Mouse (Mus musculus) liver, embryonic 13.5 days (tissue): ENCODE data around the gene Obscn. TPM values are rescaled to one million over a fixed set of nuclear protein-coding genes. Genes with fewer than 3 reads are reported as not detected.
A peak's percentile ranks its signal among the peaks of the same experiment; 100 is the strongest.

Experiments used
- ATAC-seq: fragments of 200-750 bp; cut with Nextera tagmentation; 2 replicates; pipeline ENCODE4 v1.8.0; 2017; ENCODE audit warnings: low read depth, mild to moderate bottlenecking, moderate number of reproducible peaks, moderate library complexity
- DNase-seq: peaks from one replicate; pipeline ENCODE4 v3.0.0; 2022
- H3K27ac ChIP-seq: fragments of 300-500 bp; sonication (generic); 2 replicates; pipeline ENCODE4 v1.5.1; 2015; ENCODE audit warnings: moderate library complexity, mild to moderate bottlenecking, inconsistent platforms
- H3K27me3 ChIP-seq: fragments of 300-500 bp; sonication (generic); 2 replicates; pipeline ENCODE4 v1.6.1; 2015; ENCODE audit warnings: mild to moderate bottlenecking, inconsistent platforms
- H3K36me3 ChIP-seq: fragments of 300-500 bp; sonication (generic); 2 replicates; pipeline ENCODE4 v1.6.1; 2015; ENCODE audit warnings: mild to moderate bottlenecking, inconsistent platforms
- H3K4me1 ChIP-seq: fragments of 300-500 bp; sonication (generic); replicated peaks from 2 replicates; pipeline ENCODE4 v1.6.1; 2015; ENCODE audit warnings: inconsistent platforms
- H3K4me2 ChIP-seq: fragments of 300-500 bp; sonication (generic); 2 replicates; pipeline ENCODE4 v1.6.1; 2015; ENCODE audit warnings: inconsistent platforms, mild to moderate bottlenecking, moderate library complexity
- H3K4me3 ChIP-seq: fragments of 300-500 bp; sonication (generic); replicated peaks from 2 replicates; pipeline ENCODE4 v1.5.1; 2015; ENCODE audit warnings: mild to moderate bottlenecking, inconsistent platforms
- H3K9ac ChIP-seq: fragments of 300-500 bp; sonication (generic); 2 replicates; pipeline ENCODE4 v1.6.1; 2015; ENCODE audit warnings: mild to moderate bottlenecking, inconsistent platforms
- H3K9me3 ChIP-seq: fragments of 300-500 bp; sonication (generic); replicated peaks from 2 replicates; pipeline ENCODE4 v1.6.1; 2016; ENCODE audit warnings: inconsistent platforms
- WGBS: fragments of 180-500 bp; shearing (Covaris S2); methylation state at CpG from one replicate; pipeline ENCODE4 v1.1.7; 2015; ENCODE audit not compliant: insufficient replicate concordance; 5-methylcytosine and 5-hydroxymethylcytosine counted together
- polyA plus RNA-seq: library from polyadenylated mRNA; unstranded; fragments of >200 nt; fragmentation: Nextera tagmentation; extraction: Ambion mirVana; gene quantifications from 2 replicates; pipeline ENCODE4 v1.2.1, GENCODE M21; 2015

The Obscn gene
- polyA plus RNA-seq, 1 experiment from 2014 or later, result 0.23 TPM

DNA sequence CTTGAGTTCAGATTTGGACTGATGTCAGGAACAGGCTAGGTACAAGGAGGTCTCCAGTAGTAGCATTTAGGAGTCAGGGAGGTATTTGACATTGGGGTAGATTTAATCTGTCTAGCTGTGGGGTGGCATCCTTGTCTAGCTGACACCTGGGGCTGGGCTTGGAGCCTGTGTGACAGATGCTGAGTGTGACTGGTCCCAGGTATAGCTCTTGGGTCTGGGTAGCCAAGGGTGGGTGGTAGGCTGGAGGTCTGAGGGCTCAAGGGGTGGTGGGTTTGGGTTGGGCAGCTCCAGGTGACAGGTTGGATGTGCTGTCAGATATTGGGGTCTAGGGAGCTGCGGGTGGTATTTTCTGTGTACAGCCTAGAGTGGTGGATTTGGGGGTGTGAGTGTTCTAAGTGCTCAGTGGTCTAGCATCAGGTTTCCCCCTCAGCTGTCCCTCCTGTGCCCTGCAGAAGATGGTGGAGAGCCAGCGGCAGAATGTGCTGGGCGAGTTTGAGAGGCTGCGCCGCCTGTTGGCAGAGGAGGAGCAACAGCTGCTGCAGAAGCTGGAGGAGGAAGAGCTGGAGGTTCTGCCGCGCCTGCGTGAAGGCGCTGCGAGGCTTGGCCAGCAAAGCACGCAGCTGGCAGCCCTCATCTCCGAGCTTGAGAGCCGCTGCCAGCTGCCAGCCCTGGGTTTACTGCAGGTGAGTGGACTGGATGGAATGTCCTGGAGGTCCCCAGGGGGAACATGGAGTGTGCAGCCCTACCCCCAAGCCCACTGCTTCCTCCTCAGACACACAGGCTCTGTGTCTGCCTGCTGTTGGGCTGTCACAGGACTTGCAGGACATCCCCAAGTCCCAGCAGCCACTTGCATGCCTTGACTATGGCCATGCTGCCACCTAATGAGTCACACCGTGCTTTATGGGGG lies 154.4 kb downstream of the Obscn start:
- Histone ChIP-seq H3K9ac (no peak overlapping the region), H3K4me1 (peaks cover 61% of the 10 kb centered on the region), H3K4me3 (no peak overlapping the region), H3K9me3 (no peaks in the 10 kb centered on the region), H3K4me2 (no peak overlapping the region), H3K27me3 (no peaks in the 10 kb centered on the region), H3K36me3 (peaks cover 54% of the 10 kb centered on the region), H3K27ac (no peak overlapping the region)
- WGBS, result 71% methylated on average over 14 of the region's 14 CpGs
- no peak for ATAC-seq
- no peak for DNase-seq

DNA sequence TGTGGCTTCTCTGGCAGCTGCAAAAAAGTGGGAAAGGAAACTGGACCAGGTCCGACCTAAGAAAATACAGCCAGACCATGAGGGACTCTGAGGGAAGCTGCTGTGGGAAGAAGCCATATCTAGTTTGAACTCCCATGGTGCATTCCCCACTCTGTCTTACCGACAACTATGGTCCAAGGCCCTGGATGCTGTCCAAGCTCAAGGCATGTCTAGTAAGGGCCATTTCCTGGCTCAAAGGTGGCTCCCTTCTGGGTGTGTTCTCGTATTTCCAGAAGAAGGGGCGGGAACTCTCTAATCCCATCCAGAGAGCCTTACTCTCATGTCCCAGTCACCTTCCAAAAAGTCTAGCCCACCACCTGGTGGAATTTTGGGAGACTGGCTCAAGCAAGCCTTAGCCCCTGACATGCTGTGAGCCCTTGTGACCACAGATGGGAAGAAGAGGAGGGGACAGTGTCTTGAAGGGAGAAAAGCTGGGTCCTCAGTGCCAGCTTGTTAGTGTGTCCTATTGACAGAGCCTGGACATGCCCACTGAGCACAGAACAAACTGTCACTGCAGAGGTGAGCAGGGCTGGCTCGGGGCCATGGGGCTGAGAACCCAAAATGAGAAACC lies 155.7 kb downstream of the Obscn start:
- Histone ChIP-seq H3K4me1 (peaks cover 58% of the 10 kb centered on the region), H3K4me2 (peak overlapping the region; percentile 88), H3K9ac (peak overlapping the region; percentile 95), H3K9me3 (no peaks in the 10 kb centered on the region), H3K27me3 (no peaks in the 10 kb centered on the region), H3K36me3 (peaks cover 41% of the 10 kb centered on the region), H3K27ac (no peak overlapping the region), H3K4me3 (peak overlapping the region; percentile 95)
- no peak for DNase-seq
- no peak for ATAC-seq
- WGBS, result 75% methylated on average over 5 of the region's 5 CpGs

DNA sequence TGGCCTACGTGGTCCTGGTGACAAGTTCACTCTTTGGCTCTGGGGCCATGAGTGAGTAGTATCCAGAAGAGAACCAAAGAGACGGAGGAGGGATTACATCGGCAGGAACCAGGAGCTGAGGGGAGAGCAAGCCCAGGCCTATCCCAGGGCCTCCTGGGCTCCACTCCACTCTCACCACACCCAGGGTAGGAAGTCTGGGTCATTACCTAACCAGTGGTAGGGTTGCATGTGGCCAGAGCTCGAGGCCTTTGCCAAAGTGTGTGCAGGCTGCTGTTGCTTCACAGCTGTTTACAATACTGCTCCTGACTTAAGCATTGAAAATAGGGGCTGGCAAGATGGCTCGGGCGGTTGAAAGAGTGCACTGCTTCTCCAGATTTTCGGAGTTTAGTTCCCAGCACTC lies 156.5 kb downstream of the Obscn start:
- Histone ChIP-seq H3K9ac (peak overlapping the region; percentile 95), H3K4me2 (peak overlapping the region; percentile 88), H3K4me1 (peaks cover 59% of the 10 kb centered on the region), H3K36me3 (peaks cover 32% of the 10 kb centered on the region), H3K4me3 (peak overlapping the region; percentile 95), H3K27ac (peak overlapping the region; percentile 58), H3K9me3 (no peaks in the 10 kb centered on the region), H3K27me3 (no peaks in the 10 kb centered on the region)
- ATAC-seq, result peak; percentile 32; the same call in 1 of the 2 replicates
- no peak for DNase-seq
- 64% methylated on average over 7 of the region's 7 CpGs for WGBS

DNA sequence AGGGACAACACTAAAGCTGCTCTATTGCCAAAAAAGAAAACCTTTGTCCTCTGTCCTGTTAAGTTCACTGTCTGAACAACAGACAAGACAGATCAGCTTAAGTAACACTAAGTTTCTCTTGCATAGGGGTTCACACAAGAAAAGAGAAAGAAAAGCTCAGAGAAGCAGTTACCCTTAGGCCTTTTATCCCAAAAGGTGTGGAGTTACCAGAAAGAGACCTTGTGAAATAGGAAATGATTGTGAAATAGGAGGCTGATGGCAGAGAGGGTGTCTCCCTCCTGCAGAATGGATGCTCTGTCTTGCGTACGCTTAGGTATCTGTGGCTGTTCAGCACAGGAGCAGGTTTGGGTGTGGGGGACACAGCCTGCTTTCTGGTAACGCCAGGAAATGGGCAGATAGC lies 157.0 kb downstream of the Obscn start:
- H3K4me1 ChIP-seq, result peaks cover 64% of the 10 kb centered on the region
- ATAC-seq (0 out of 2 replicates have a peak, but pooled peaks have one; percentile 6), DNase-seq (no peak)
- peak overlapping the region; percentile 88 for H3K4me2 ChIP-seq
- H3K36me3 ChIP-seq, result peaks cover 31% of the 10 kb centered on the region
- H3K27me3 ChIP-seq, result no peaks in the 10 kb centered on the region
- H3K9me3 ChIP-seq, result no peaks in the 10 kb centered on the region
- 38% methylated on average over 3 of the region's 3 CpGs for WGBS
- H3K4me3 ChIP-seq, result peak overlapping the region; percentile 95
- H3K9ac ChIP-seq, result peak overlapping the region; percentile 95
- H3K27ac ChIP-seq, result peak overlapping the region; percentile 58

DNA sequence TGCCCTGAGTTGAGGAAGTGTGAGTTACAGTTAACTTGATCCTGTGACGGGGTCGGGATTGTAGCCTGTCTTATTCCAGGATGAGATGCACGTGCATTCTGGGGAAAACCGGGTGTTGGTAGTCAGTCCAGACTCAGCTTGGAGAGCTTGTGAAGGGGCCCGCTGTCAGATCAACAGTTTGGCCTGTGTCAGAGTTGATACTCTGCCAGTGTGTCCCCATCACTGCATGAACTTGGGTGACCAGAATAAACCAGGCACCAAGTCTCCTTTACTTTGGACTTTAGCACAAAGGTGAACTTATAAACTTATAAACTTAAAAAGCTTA lies 157.5 kb downstream of the Obscn start:
- peaks cover 26% of the 10 kb centered on the region for H3K36me3 ChIP-seq
- H3K9me3 ChIP-seq, result no peaks in the 10 kb centered on the region
- H3K4me1 ChIP-seq, result peaks cover 68% of the 10 kb centered on the region
- H3K4me3 ChIP-seq, result peak overlapping the region; percentile 95
- whole genome bisulfite sequencing, result 2% methylated on average over 5 of the region's 5 CpGs
- H3K4me2 ChIP-seq, result peak overlapping the region; percentile 88
- H3K27ac ChIP-seq, result peak overlapping the region; percentile 87
- peak overlapping the region; percentile 95 for H3K9ac ChIP-seq
- H3K27me3 ChIP-seq, result no peaks in the 10 kb centered on the region
- DNase-seq (no peak), ATAC-seq (peak; percentile 10; the same call in 1 of the 2 replicates)

DNA sequence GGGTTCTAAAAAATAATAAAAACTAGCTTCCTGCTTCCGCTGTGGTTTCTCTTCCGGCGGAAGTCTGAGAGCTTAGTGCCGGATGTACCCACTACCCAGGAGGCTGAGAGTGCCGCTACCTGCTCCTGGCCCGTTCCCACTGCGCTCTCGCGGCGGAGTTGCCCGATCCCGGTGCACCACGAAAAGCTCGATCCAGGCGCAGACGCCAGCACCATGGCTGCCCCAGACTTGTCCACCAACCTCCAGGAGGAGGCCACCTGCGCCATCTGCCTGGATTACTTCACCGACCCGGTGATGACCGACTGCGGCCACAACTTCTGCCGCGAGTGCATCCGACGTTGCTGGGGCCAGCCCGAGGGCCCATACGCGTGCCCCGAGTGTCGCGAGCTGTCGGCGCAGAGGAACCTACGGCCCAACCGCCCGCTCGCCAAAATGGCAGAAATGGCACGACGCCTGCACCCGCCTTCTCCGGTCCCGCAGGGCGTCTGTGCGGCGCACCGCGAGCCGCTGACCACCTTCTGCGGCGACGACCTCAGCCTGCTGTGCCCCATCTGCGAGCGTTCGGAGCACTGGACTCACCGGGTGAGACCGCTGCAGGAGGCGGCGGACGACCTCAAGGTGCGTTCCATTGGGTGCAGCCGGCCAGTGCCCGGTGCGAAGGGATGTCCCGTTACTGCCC lies 158.0 kb downstream of the Obscn start, which contains the start of gene Trim11:
Trim11 (plus strand) TSS at position 67 of the 679 bp plus-strand sequence.
- H3K4me1 ChIP-seq, result peaks cover 68% of the 10 kb centered on the region
- no peak for DNase-seq

DNA sequence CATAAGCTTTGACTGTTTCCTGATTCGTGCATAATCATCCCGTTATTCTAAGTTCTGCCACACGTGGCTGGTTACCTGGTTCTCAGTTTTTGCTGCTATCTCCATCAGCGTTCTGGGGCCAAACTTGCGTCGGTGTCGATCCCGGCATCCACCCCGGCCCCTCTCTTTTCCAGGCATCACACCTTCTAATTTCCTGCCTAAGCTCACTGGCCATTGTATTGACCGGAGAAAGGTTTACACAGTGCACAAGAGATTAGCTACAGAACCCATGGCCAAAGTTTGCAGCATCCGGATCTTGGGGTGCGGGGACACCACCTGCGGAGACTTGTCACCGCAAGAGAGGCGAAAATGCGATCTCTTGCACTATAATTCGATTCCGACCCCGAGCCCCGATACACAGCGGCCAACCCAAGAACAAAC lies 158.6 kb downstream of the Obscn start:
- H3K9ac ChIP-seq, result peak overlapping the region; percentile 95
- DNase-seq (no peak), ATAC-seq (peak; percentile 24)
- no peaks in the 10 kb centered on the region for H3K9me3 ChIP-seq
- H3K4me3 ChIP-seq, result peak overlapping the region; percentile 95
- no peaks in the 10 kb centered on the region for H3K27me3 ChIP-seq
- H3K36me3 ChIP-seq, result peaks cover 19% of the 10 kb centered on the region
- H3K27ac ChIP-seq, result peak overlapping the region; percentile 87
- WGBS, result under 1% methylated on average over 21 of the region's 21 CpGs
- peak overlapping the region; percentile 88 for H3K4me2 ChIP-seq
- H3K4me1 ChIP-seq, result peaks cover 68% of the 10 kb centered on the region

More for the DNA sequence above, 158.0 kb downstream of the Obscn start, which contains the start of gene Trim11:
- Histone ChIP-seq H3K9ac (peak within 1 kb of the TSS; percentile 95), H3K4me2 (peak within 1 kb of the TSS; percentile 88), H3K27me3 (no peaks in the 10 kb centered on the region), H3K27ac (peak within 1 kb of the TSS; percentile 87), H3K4me3 (peak within 1 kb of the TSS; percentile 95), H3K9me3 (no peaks in the 10 kb centered on the region), H3K36me3 (peaks cover 24% of the 10 kb centered on the region)
- WGBS, result under 1% methylated on average over 64 of the region's 64 CpGs
- ATAC-seq, result peak; percentile 64

DNA sequence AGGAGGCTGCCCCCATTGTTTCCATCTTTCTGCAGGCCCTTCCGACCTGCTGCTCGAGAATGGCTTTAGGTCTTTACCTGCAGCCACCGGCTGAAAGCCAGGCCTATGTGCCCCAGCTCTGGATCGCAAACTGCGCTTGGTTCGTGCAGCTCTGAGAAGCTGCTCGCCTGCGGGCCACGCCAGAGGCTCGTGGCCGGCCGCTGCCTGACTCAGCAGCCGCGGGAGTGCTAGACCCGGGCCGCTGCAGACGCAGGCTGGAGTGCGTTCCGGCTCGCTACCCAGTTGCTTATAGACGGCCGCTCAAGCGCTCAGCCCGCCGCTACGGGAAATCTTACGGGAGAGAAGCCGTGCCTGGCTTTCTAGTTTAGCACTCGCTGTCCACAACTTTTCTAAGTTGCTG lies 159.1 kb downstream of the Obscn start:
- no peaks in the 10 kb centered on the region for H3K9me3 ChIP-seq
- peak overlapping the region; percentile 88 for H3K4me2 ChIP-seq
- under 1% methylated on average over 29 of the region's 29 CpGs for WGBS
- H3K4me3 ChIP-seq, result peak overlapping the region; percentile 95
- peak overlapping the region; percentile 87 for H3K27ac ChIP-seq
- peaks cover 17% of the 10 kb centered on the region for H3K36me3 ChIP-seq
- ATAC-seq (peak; percentile 62), DNase-seq (peak; percentile 54)
- peaks cover 65% of the 10 kb centered on the region for H3K4me1 ChIP-seq
- no peaks in the 10 kb centered on the region for H3K27me3 ChIP-seq
- H3K9ac ChIP-seq, result peak overlapping the region; percentile 95

DNA sequence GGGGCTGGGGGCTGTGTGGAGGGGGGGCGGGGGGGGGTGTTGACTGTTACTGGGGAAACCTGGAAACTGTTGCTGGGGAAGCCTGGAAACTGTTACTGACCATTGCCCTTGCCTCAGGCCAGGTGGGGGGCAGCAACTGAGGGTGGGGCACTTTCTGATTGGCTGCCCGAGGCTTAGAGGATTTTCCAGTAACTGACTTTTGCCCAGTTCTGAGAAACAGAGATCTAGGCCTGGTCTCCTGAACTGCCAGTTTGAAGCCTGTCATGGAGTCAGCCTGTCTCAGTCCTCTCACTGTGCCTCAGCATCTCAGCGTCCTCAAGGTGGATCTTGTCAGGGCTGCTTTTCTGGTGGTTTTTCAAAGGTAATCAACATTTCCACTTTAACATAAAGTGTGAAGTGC lies 161.8 kb downstream of the Obscn start:
- DNase-seq (no peak), ATAC-seq (no peak)
- no peak overlapping the region for H3K27ac ChIP-seq
- H3K27me3 ChIP-seq, result no peaks in the 10 kb centered on the region
- peaks cover 41% of the 10 kb centered on the region for H3K4me1 ChIP-seq
- H3K9me3 ChIP-seq, result no peaks in the 10 kb centered on the region
- H3K4me3 ChIP-seq, result no peak overlapping the region
- no peak overlapping the region for H3K4me2 ChIP-seq
- H3K36me3 ChIP-seq, result peaks cover 26% of the 10 kb centered on the region
- WGBS, result 58% methylated on average over 3 of the region's 3 CpGs
- H3K9ac ChIP-seq, result no peak overlapping the region

DNA sequence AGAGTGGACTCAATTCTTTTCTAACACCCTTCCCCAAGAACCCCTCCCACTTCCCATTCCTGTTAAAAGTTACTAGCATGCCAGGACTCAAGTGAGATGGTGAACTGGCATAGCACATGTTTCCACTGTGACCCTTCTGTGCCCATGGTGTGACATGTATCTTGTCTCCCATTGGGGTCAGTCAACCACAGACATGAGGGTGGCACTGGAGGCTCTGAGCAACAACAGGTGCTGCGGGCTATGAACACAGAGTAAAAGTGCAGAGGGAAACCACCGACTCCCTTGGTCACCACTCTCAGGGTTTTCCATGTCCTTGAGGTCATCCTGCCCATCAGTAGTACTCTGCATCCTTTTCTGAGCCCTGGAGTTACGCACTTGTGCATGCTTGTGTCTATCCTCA lies 164.4 kb downstream of the Obscn start:
- Histone ChIP-seq H3K36me3 (peaks cover 29% of the 10 kb centered on the region), H3K27ac (no peak overlapping the region), H3K9ac (no peak overlapping the region), H3K4me3 (no peak overlapping the region), H3K9me3 (no peaks in the 10 kb centered on the region), H3K27me3 (no peaks in the 10 kb centered on the region), H3K4me2 (no peak overlapping the region), H3K4me1 (peaks cover 36% of the 10 kb centered on the region)
- DNase-seq, result no peak
- WGBS, result 91% methylated on average over 3 of the region's 3 CpGs
- ATAC-seq, result no peak
